Mouse (Mus musculus) layer of hippocampus, adult 18-20 months (tissue): ENCODE results near the gene Ppp1r3d. TPM values are rescaled to one million over a fixed set of nuclear protein-coding genes. Genes with fewer than 3 reads are reported as not detected.

ENCODE experiments used
- DNase-seq, 2 experiments: peaks; one replicate each; pipeline ENCODE4 v3.0.0; 2022; ENCODE audit warnings: low spot score in 2 of 2
- total RNA-seq, 2 experiments: library from RNA; stranded (reverse); gene quantifications; 2 replicates each; pipeline ENCODE4 v1.2.3; 2021

Gene Ppp1r3d
- total RNA-seq, 2 experiments from 2014 or later, result 5.7 to 6.2 TPM

GRCm38 (mm10) chr2:178415150-178415448 is 827 bp upstream of the Ppp1r3d start:
- no peak for DNase-seq

- DNase-seq, result peak in 1 of 2 experiments; percentile 48
Observed at GRCm38 (mm10) chr2:178413481-178414260, 601 bp downstream of the Ppp1r3d start.

GRCm38 (mm10) chr2:178413081-178413480 is 1.2 kb downstream of the Ppp1r3d start:
- DNase-seq, result peak in 1 of 2 experiments; percentile 39

GRCm38 (mm10) chr2:178412598-178412997 is 1.7 kb downstream of the Ppp1r3d start:
- DNase-seq, result no peak

GRCm38 (mm10) chr2:178410286-178410685 is 4.0 kb downstream of the Ppp1r3d start:
- no peak for DNase-seq

- DNase-seq, result no peak
Observed at GRCm38 (mm10) chr2:178409024-178409423, 5.2 kb downstream of the Ppp1r3d start.

- no peak for DNase-seq
Observed at GRCm38 (mm10) chr2:178407053-178407815, 7.0 kb downstream of the Ppp1r3d start, which contains the start of gene Sycp2. Gene Sycp2, minus strand, starts transcription at chr2:178407685.

Other genes starting within 250 kb of the Ppp1r3d start
- gene Sycp2, start 6.8 kb downstream of the Ppp1r3d start, total RNA-seq, result 1 to 10 TPM in 1 of 2 experiments, under 1 TPM in 1; 0.84 to 1.1 TPM
- gene Fam217b, start 52 bp upstream of the Ppp1r3d start, total RNA-seq, result 10 to 100 TPM; 50.4 to 52.3 TPM
- under 1 TPM in 1 of 2 experiments, not detected in 1; 0.69 TPM for gene Cdh26, start 16.1 kb upstream of the Ppp1r3d start, total RNA-seq